Mouse (Mus musculus) G1E-ER4 (cell line): ENCODE measurements around the gene Tcaf1. TPM values are rescaled to one million over a fixed set of nuclear protein-coding genes. Genes with fewer than 3 reads are reported as not detected.

ENCODE experiments used
- GATA1 ChIP-seq: IDR thresholded peaks from one replicate; pipeline ENCODE4 v1.8.0; 2012; ENCODE audit warnings: low read length, inconsistent platforms
- polyA plus RNA-seq: library from polyadenylated mRNA; stranded (reverse); fragments of >175 nt; gene quantifications from 2 replicates; pipeline ENCODE4 v1.2.3, GENCODE M21; 2012

Tcaf1 gene
- polyA plus RNA-seq, 1 experiment = not detected

GRCm38 (mm10) chr6:42644912-42645549 lies 64.9 kb downstream of the Tcaf1 start, which contains the start of gene Tcaf2:
TSS of gene Tcaf2 (minus strand) at chr6:42645254.
- no peak for TF ChIP-seq GATA1

GRCm38 (mm10) chr6:42634393-42634792 lies 75.5 kb downstream of the Tcaf1 start:
- TF ChIP-seq GATA1 = no peak

GRCm38 (mm10) chr6:42631395-42631794 lies 78.5 kb downstream of the Tcaf1 start:
- no peak for TF ChIP-seq GATA1

Other genes with a start within 250 kb of the Tcaf1 start
- gene Olfr458, start 244.9 kb downstream of the Tcaf1 start, polyA plus RNA-seq = not detected in 2 replicates
- gene Olfr457, start 233.8 kb downstream of the Tcaf1 start, polyA plus RNA-seq = not detected in 2 replicates
- gene Olfr456, start 222.9 kb downstream of the Tcaf1 start, polyA plus RNA-seq = not detected in 2 replicates
- not detected in 2 replicates for gene Olfr455, start 162.5 kb downstream of the Tcaf1 start, polyA plus RNA-seq
- not detected in 2 replicates for gene Tcaf3, start 112.4 kb downstream of the Tcaf1 start, polyA plus RNA-seq
- not detected in 2 replicates for gene Tcaf2, start 64.8 kb downstream of the Tcaf1 start, polyA plus RNA-seq
- gene Olfr453, start 29.3 kb upstream of the Tcaf1 start, polyA plus RNA-seq = not detected in 2 replicates
- not detected in 2 replicates for gene Olfr38, start 46.3 kb upstream of the Tcaf1 start, polyA plus RNA-seq
- gene Olfr452, start 75.0 kb upstream of the Tcaf1 start, polyA plus RNA-seq = not detected in 2 replicates
- not detected in 2 replicates for gene Olfr450, start 101.9 kb upstream of the Tcaf1 start, polyA plus RNA-seq
- not detected in 2 replicates for gene Olfr449, start 124.3 kb upstream of the Tcaf1 start, polyA plus RNA-seq
- gene Olfr448, start 180.4 kb upstream of the Tcaf1 start, polyA plus RNA-seq = not detected in 2 replicates
- gene Olfr447, start 198.8 kb upstream of the Tcaf1 start, polyA plus RNA-seq = not detected in 2 replicates
- not detected in 2 replicates for gene Olfr446, start 211.3 kb upstream of the Tcaf1 start, polyA plus RNA-seq
- gene Olfr444, start 239.0 kb upstream of the Tcaf1 start, polyA plus RNA-seq = not detected in 2 replicates